Mouse (Mus musculus): Measurements from ENCODE around the gene Hbq1b.
A peak's percentile ranks its signal among the peaks of the same experiment; 100 is the strongest.

The Hbq1b gene

GRCm38 (mm10) chr11:32300279-32301267 is 13.8 kb downstream of the Hbq1b start:
- no peak for DNase-seq (ENCODE audit: low spot score)

GRCm38 (mm10) chr11:32301506-32301905 is 14.7 kb downstream of the Hbq1b start:
- DNase-seq (ENCODE audit: low spot score) = no peak

- peak; percentile 38 for DNase-seq (ENCODE audit: low spot score)
Measured at GRCm38 (mm10) chr11:32302824-32303419, 16.2 kb downstream of the Hbq1b start.

GRCm38 (mm10) chr11:32303455-32303854 is 16.7 kb downstream of the Hbq1b start:
- DNase-seq (ENCODE audit: low spot score) = no peak

GRCm38 (mm10) chr11:32307006-32307405 is 20.2 kb downstream of the Hbq1b start:
- no peak for DNase-seq (ENCODE audit: low spot score)

- no peak for DNase-seq (ENCODE audit: low spot score)
Measured at GRCm38 (mm10) chr11:32309446-32309845, 22.7 kb downstream of the Hbq1b start.

- DNase-seq (ENCODE audit: low spot score) = no peak
Measured at GRCm38 (mm10) chr11:32309928-32310327, 23.2 kb downstream of the Hbq1b start.

- DNase-seq (ENCODE audit: low spot score) = no peak
Measured at GRCm38 (mm10) chr11:32316009-32316408, 29.2 kb downstream of the Hbq1b start.

- no peak for DNase-seq (ENCODE audit: low spot score)
Measured at GRCm38 (mm10) chr11:32320507-32321195, 33.9 kb downstream of the Hbq1b start.

- peak; percentile 81 for DNase-seq (ENCODE audit: low spot score)
Measured at GRCm38 (mm10) chr11:32321196-32321565, 34.4 kb downstream of the Hbq1b start.

GRCm38 (mm10) chr11:32324609-32325008 is 37.8 kb downstream of the Hbq1b start:
- DNase-seq (ENCODE audit: low spot score) = peak; percentile 87

GRCm38 (mm10) chr11:32331075-32331474 is 44.3 kb downstream of the Hbq1b start:
- DNase-seq (ENCODE audit: low spot score) = no peak

GRCm38 (mm10) chr11:32331861-32332260 is 45.1 kb downstream of the Hbq1b start:
- DNase-seq (ENCODE audit: low spot score) = no peak

GRCm38 (mm10) chr11:32333235-32333634 is 46.5 kb downstream of the Hbq1b start:
- no peak for DNase-seq (ENCODE audit: low spot score)

GRCm38 (mm10) chr11:32336435-32336907 is 49.7 kb downstream of the Hbq1b start:
- DNase-seq (ENCODE audit: low spot score) = peak; percentile 2
